Mouse (Mus musculus) midbrain, embryonic 13.5 days (tissue): ENCODE data around the gene L3mbtl1. TPM values are rescaled to one million over a fixed set of nuclear protein-coding genes. Genes with fewer than 3 reads are reported as not detected.

Source experiments
- ATAC-seq: fragments of 200-750 bp; cut with Nextera tagmentation; 2 replicates; pipeline ENCODE4 v1.8.0; 2017; ENCODE audit warnings: mild to moderate bottlenecking, moderate TSS enrichment, moderate library complexity
- H3K27ac ChIP-seq: fragments of 300-500 bp; sonication (generic); 2 replicates; pipeline ENCODE4 v1.5.1; 2015; ENCODE audit warnings: inconsistent platforms, mild to moderate bottlenecking, moderate library complexity
- H3K27me3 ChIP-seq: fragments of 300-500 bp; sonication (generic); 2 replicates; pipeline ENCODE4 v1.6.1; 2015; ENCODE audit warnings: mild to moderate bottlenecking, inconsistent platforms
- H3K36me3 ChIP-seq: fragments of 300-500 bp; sonication (generic); 2 replicates; pipeline ENCODE4 v1.6.1; 2015; ENCODE audit warnings: mild to moderate bottlenecking, inconsistent platforms
- H3K4me1 ChIP-seq: fragments of 300-500 bp; sonication (generic); replicated peaks from 2 replicates; pipeline ENCODE4 v1.6.1; 2015; ENCODE audit warnings: inconsistent platforms
- H3K4me2 ChIP-seq: fragments of 300-500 bp; sonication (generic); replicated peaks from 2 replicates; pipeline ENCODE4 v1.6.1; 2015; ENCODE audit warnings: moderate library complexity, mild to moderate bottlenecking, inconsistent platforms
- H3K4me3 ChIP-seq: fragments of 300-500 bp; sonication (generic); replicated peaks from 2 replicates; pipeline ENCODE4 v1.5.1; 2015; ENCODE audit warnings: mild to moderate bottlenecking, inconsistent platforms
- H3K9ac ChIP-seq: fragments of 300-500 bp; sonication (generic); replicated peaks from 2 replicates; pipeline ENCODE4 v1.6.1; 2015; ENCODE audit warnings: mild to moderate bottlenecking, inconsistent platforms
- H3K9me3 ChIP-seq: fragments of 300-500 bp; sonication (generic); 2 replicates; pipeline ENCODE4 v1.6.1; 2016; ENCODE audit warnings: mild to moderate bottlenecking, inconsistent platforms
- WGBS: fragments of 180-500 bp; shearing (Covaris S2); methylation state at CpG from one replicate; pipeline ENCODE4 v1.1.7; 2015; 5-methylcytosine and 5-hydroxymethylcytosine counted together
- polyA plus RNA-seq: library from polyadenylated mRNA; unstranded; fragments of >200 nt; fragmentation: Nextera tagmentation; extraction: Ambion mirVana; gene quantifications from 2 replicates; pipeline ENCODE4 v1.2.1, GENCODE M21; 2015

L3mbtl1 gene
- polyA plus RNA-seq, 1 experiment from 2014 or later = 0.39 TPM

- no peak for ATAC-seq
- H3K9ac ChIP-seq = no peak overlapping the region
Measured at GRCm38 (mm10) chr2:162947736-162948135, 4.5 kb downstream of the L3mbtl1 start.

GRCm38 (mm10) chr2:162948221-162948620 lies 4.9 kb downstream of the L3mbtl1 start:
- no peak overlapping the region for H3K9ac ChIP-seq
- H3K4me3 ChIP-seq = peak overlapping the region; percentile 22
- H3K27me3 ChIP-seq = peaks cover 11% of the 10 kb centered on the region
- H3K27ac ChIP-seq = no peak overlapping the region
- H3K4me1 ChIP-seq = peaks cover 8% of the 10 kb centered on the region
- 54% methylated on average over 14 of the region's 14 CpGs for WGBS
- no peak for ATAC-seq
- H3K9me3 ChIP-seq = no peaks in the 10 kb centered on the region
- H3K4me2 ChIP-seq = peak overlapping the region; percentile 41
- H3K36me3 ChIP-seq = no peaks in the 10 kb centered on the region

More at GRCm38 (mm10) chr2:162947736-162948135, 4.5 kb downstream of the L3mbtl1 start:
- Histone ChIP-seq H3K9me3 (no peaks in the 10 kb centered on the region), H3K27me3 (peaks cover 11% of the 10 kb centered on the region), H3K4me3 (peak overlapping the region; percentile 22), H3K36me3 (no peaks in the 10 kb centered on the region), H3K27ac (no peak overlapping the region), H3K4me1 (peaks cover 12% of the 10 kb centered on the region), H3K4me2 (peak overlapping the region; percentile 41)
- 36% methylated on average over 15 of the region's 15 CpGs for WGBS

- WGBS = 90% methylated on average over 2 of the region's 2 CpGs
- no peak overlapping the region for H3K4me3 ChIP-seq
- H3K27me3 ChIP-seq = no peaks in the 10 kb centered on the region
- no peaks in the 10 kb centered on the region for H3K9me3 ChIP-seq
- no peak overlapping the region for H3K27ac ChIP-seq
- ATAC-seq = no peak
- no peaks in the 10 kb centered on the region for H3K4me1 ChIP-seq
- no peaks in the 10 kb centered on the region for H3K36me3 ChIP-seq
- no peak overlapping the region for H3K9ac ChIP-seq
- H3K4me2 ChIP-seq = no peak overlapping the region
Measured at GRCm38 (mm10) chr2:162950776-162951175, 7.5 kb downstream of the L3mbtl1 start.

GRCm38 (mm10) chr2:162956843-162957242 lies 13.6 kb downstream of the L3mbtl1 start:
- 94% methylated on average over 2 of the region's 2 CpGs for WGBS
- H3K4me1 ChIP-seq = no peaks in the 10 kb centered on the region
- H3K9me3 ChIP-seq = no peaks in the 10 kb centered on the region
- no peaks in the 10 kb centered on the region for H3K27me3 ChIP-seq
- H3K4me2 ChIP-seq = no peak overlapping the region
- no peak overlapping the region for H3K27ac ChIP-seq
- no peak overlapping the region for H3K4me3 ChIP-seq
- H3K36me3 ChIP-seq = no peaks in the 10 kb centered on the region
- H3K9ac ChIP-seq = no peak overlapping the region
- ATAC-seq = no peak

GRCm38 (mm10) chr2:162961321-162961720 lies 18.0 kb downstream of the L3mbtl1 start:
- H3K4me3 ChIP-seq = no peak overlapping the region
- H3K4me2 ChIP-seq = no peak overlapping the region
- WGBS = 80% methylated on average over 8 of the region's 10 CpGs
- no peaks in the 10 kb centered on the region for H3K4me1 ChIP-seq
- no peak overlapping the region for H3K27ac ChIP-seq
- no peak for ATAC-seq
- H3K36me3 ChIP-seq = no peaks in the 10 kb centered on the region
- H3K27me3 ChIP-seq = no peaks in the 10 kb centered on the region
- no peak overlapping the region for H3K9ac ChIP-seq
- no peaks in the 10 kb centered on the region for H3K9me3 ChIP-seq

GRCm38 (mm10) chr2:162966734-162967133 lies 23.5 kb downstream of the L3mbtl1 start:
- Histone ChIP-seq H3K27me3 (no peaks in the 10 kb centered on the region), H3K4me2 (no peak overlapping the region), H3K9ac (no peak overlapping the region), H3K4me1 (no peaks in the 10 kb centered on the region), H3K9me3 (no peaks in the 10 kb centered on the region), H3K4me3 (no peak overlapping the region), H3K36me3 (no peaks in the 10 kb centered on the region), H3K27ac (no peak overlapping the region)
- WGBS = 93% methylated on average over 2 of the region's 2 CpGs
- ATAC-seq = no peak

GRCm38 (mm10) chr2:162968357-162968756 lies 25.1 kb downstream of the L3mbtl1 start:
- H3K4me3 ChIP-seq = no peak overlapping the region
- 5% methylated on average over 5 of the region's 5 CpGs for WGBS
- H3K27me3 ChIP-seq = no peaks in the 10 kb centered on the region
- no peaks in the 10 kb centered on the region for H3K36me3 ChIP-seq
- no peak overlapping the region for H3K27ac ChIP-seq
- no peak overlapping the region for H3K9ac ChIP-seq
- ATAC-seq = no peak
- peaks cover 8% of the 10 kb centered on the region for H3K4me1 ChIP-seq
- H3K9me3 ChIP-seq = no peaks in the 10 kb centered on the region
- no peak overlapping the region for H3K4me2 ChIP-seq

- 88% methylated on average over 3 of the region's 3 CpGs for WGBS
- peak; percentile 50; the same call in 1 of the 2 replicates for ATAC-seq
- Histone ChIP-seq H3K9me3 (no peaks in the 10 kb centered on the region), H3K4me3 (no peak overlapping the region), H3K9ac (no peak overlapping the region), H3K4me2 (no peak overlapping the region), H3K27me3 (no peaks in the 10 kb centered on the region), H3K4me1 (peaks cover 14% of the 10 kb centered on the region), H3K27ac (no peak overlapping the region), H3K36me3 (no peaks in the 10 kb centered on the region)
Measured at GRCm38 (mm10) chr2:162969101-162969500, 25.8 kb downstream of the L3mbtl1 start.

- no peak overlapping the region for H3K4me2 ChIP-seq
- no peaks in the 10 kb centered on the region for H3K27me3 ChIP-seq
- WGBS = 90% methylated on average over 6 of the region's 6 CpGs
- peaks cover 23% of the 10 kb centered on the region for H3K4me1 ChIP-seq
- no peak for ATAC-seq
- H3K4me3 ChIP-seq = no peak overlapping the region
- no peak overlapping the region for H3K9ac ChIP-seq
- H3K27ac ChIP-seq = no peak overlapping the region
- no peaks in the 10 kb centered on the region for H3K36me3 ChIP-seq
- H3K9me3 ChIP-seq = no peaks in the 10 kb centered on the region
Measured at GRCm38 (mm10) chr2:162970896-162971295, 27.6 kb downstream of the L3mbtl1 start.

GRCm38 (mm10) chr2:162972752-162973151 lies 29.5 kb downstream of the L3mbtl1 start:
- WGBS = 73% methylated on average over 7 of the region's 7 CpGs

GRCm38 (mm10) chr2:162973206-162973605 lies 29.9 kb downstream of the L3mbtl1 start:
- Histone ChIP-seq H3K27me3 (no peaks in the 10 kb centered on the region), H3K4me3 (no peak overlapping the region), H3K9ac (no peak overlapping the region), H3K9me3 (no peaks in the 10 kb centered on the region), H3K36me3 (no peaks in the 10 kb centered on the region), H3K27ac (no peak overlapping the region), H3K4me1 (peaks cover 23% of the 10 kb centered on the region), H3K4me2 (no peak overlapping the region)
- 78% methylated on average over 5 of the region's 5 CpGs for WGBS
- ATAC-seq = no peak

More at GRCm38 (mm10) chr2:162972752-162973151, 29.5 kb downstream of the L3mbtl1 start:
- no peaks in the 10 kb centered on the region for H3K27me3 ChIP-seq
- H3K4me1 ChIP-seq = peaks cover 23% of the 10 kb centered on the region
- ATAC-seq = no peak
- H3K4me3 ChIP-seq = no peak overlapping the region
- H3K36me3 ChIP-seq = no peaks in the 10 kb centered on the region
- no peak overlapping the region for H3K27ac ChIP-seq
- H3K4me2 ChIP-seq = no peak overlapping the region
- H3K9me3 ChIP-seq = no peaks in the 10 kb centered on the region
- H3K9ac ChIP-seq = no peak overlapping the region; the same call in 1 of the 2 replicates

GRCm38 (mm10) chr2:162973637-162974036 lies 30.4 kb downstream of the L3mbtl1 start:
- no peaks in the 10 kb centered on the region for H3K27me3 ChIP-seq
- H3K36me3 ChIP-seq = no peaks in the 10 kb centered on the region
- no peak overlapping the region for H3K4me2 ChIP-seq
- no peak overlapping the region for H3K4me3 ChIP-seq
- no peak overlapping the region for H3K27ac ChIP-seq
- H3K9me3 ChIP-seq = no peaks in the 10 kb centered on the region
- no peak for ATAC-seq
- WGBS = 33% methylated on average over 11 of the region's 11 CpGs
- 0 out of 2 replicates have a peak overlapping the region, but pooled peaks have one; percentile 16 for H3K9ac ChIP-seq
- peaks cover 23% of the 10 kb centered on the region for H3K4me1 ChIP-seq

- H3K9me3 ChIP-seq = no peaks in the 10 kb centered on the region
- H3K4me2 ChIP-seq = no peak overlapping the region
- no peaks in the 10 kb centered on the region for H3K27me3 ChIP-seq
- no peak overlapping the region for H3K4me3 ChIP-seq
- ATAC-seq = 0 out of 2 replicates have a peak, but pooled peaks have one; percentile 43
- no peak overlapping the region for H3K27ac ChIP-seq
- no peak overlapping the region for H3K9ac ChIP-seq
- no peaks in the 10 kb centered on the region for H3K36me3 ChIP-seq
- 79% methylated on average over 11 of the region's 11 CpGs for WGBS
- peaks cover 23% of the 10 kb centered on the region for H3K4me1 ChIP-seq
Measured at GRCm38 (mm10) chr2:162975157-162975775, 32.0 kb downstream of the L3mbtl1 start.
